Mouse (Mus musculus): ENCODE data around the gene Nepn. TPM values are rescaled to one million over a fixed set of nuclear protein-coding genes. Genes with fewer than 3 reads are reported as not detected.

Nepn gene
- total RNA-seq, 2 experiments from 2014 or later, result not detected

GRCm38 (mm10) chr10:52415020-52415419 is 26.2 kb downstream of the Nepn start:
- DNase-seq (ENCODE audit: extremely low spot score in 1 of 2, low spot score in 2 of 2), result no peak
- Histone ChIP-seq H3K27ac (no peak overlapping the region), H3K4me3 (no peak overlapping the region)
- no peak for TF ChIP-seq CTCF (IDR thresholded peaks at IDR 0.05)
- intact Hi-C loops (cut with DNase I), result loop anchor here (10.0 kb wide), 2 partner anchors 620 to 890 kb away; no protein-coding TSS in a partner anchor

- TF ChIP-seq CTCF (IDR thresholded peaks at IDR 0.05), result no peak
- no peak for DNase-seq (ENCODE audit: extremely low spot score in 1 of 2, low spot score in 2 of 2)
- intact Hi-C loops (cut with DNase I), result loop anchor here (2.0 to 10.0 kb wide), 3 partner anchors 274 to 888 kb away; partner anchors contain the start of gene Slc35f1
- Histone ChIP-seq H3K27ac (no peak overlapping the region; the same call in 1 of the 2 replicates), H3K4me3 (peak overlapping the region; percentile 43; the same call in 1 of the 2 replicates)
Observed at GRCm38 (mm10) chr10:52416458-52416857, 27.7 kb downstream of the Nepn start.

GRCm38 (mm10) chr10:52417299-52417997 is 28.7 kb downstream of the Nepn start, which contains the start of gene Nus1:
Nus1 (plus strand) TSS chr10:52417547.
- intact Hi-C loops (cut with DNase I), result loop anchor here (1.0 to 10.0 kb wide), 4 partner anchors 35 to 887 kb away; partner anchors contain the start of genes Gopc and Slc35f1
- H3K27ac ChIP-seq, result peak within 1 kb of the TSS; percentile 98
- peak; percentile 96 to 97 for DNase-seq (ENCODE audit: extremely low spot score in 1 of 2, low spot score in 2 of 2)
- H3K4me3 ChIP-seq, result peak within 1 kb of the TSS; percentile 93
- TF ChIP-seq CTCF (IDR thresholded peaks at IDR 0.05), result peak; percentile 95

- Histone ChIP-seq H3K4me3 (peak overlapping the region; percentile 93), H3K27ac (peak overlapping the region; percentile 98)
- intact Hi-C loops (cut with DNase I), result loop anchor here (1.0 to 10.0 kb wide), 4 partner anchors 36 to 887 kb away; partner anchors contain the start of genes Gopc and Slc35f1
- no peak for DNase-seq (ENCODE audit: extremely low spot score in 1 of 2, low spot score in 2 of 2)
- TF ChIP-seq CTCF (IDR thresholded peaks at IDR 0.05), result no peak
Observed at GRCm38 (mm10) chr10:52417998-52418860, 29.5 kb downstream of the Nepn start.

GRCm38 (mm10) chr10:52418931-52419330 is 30.2 kb downstream of the Nepn start:
- no peak for DNase-seq (ENCODE audit: extremely low spot score in 1 of 2, low spot score in 2 of 2)
- Histone ChIP-seq H3K4me3 (peak overlapping the region; percentile 93), H3K27ac (no peak overlapping the region)
- no peak for TF ChIP-seq CTCF (IDR thresholded peaks at IDR 0.05)
- intact Hi-C loops (cut with DNase I), result loop anchor here (10.0 kb wide), 2 partner anchors 624 to 886 kb away; no protein-coding TSS in a partner anchor

- no peak for TF ChIP-seq CTCF (IDR thresholded peaks at IDR 0.05)
- Histone ChIP-seq H3K4me3 (peak overlapping the region; percentile 93), H3K27ac (no peak overlapping the region)
- intact Hi-C loops (cut with DNase I), result loop anchor here (10.0 kb wide), 2 partner anchors 625 to 885 kb away; no protein-coding TSS in a partner anchor
- DNase-seq (ENCODE audit: extremely low spot score in 1 of 2, low spot score in 2 of 2), result no peak
Observed at GRCm38 (mm10) chr10:52419402-52419801, 30.6 kb downstream of the Nepn start.

GRCm38 (mm10) chr10:52420526-52420925 is 31.8 kb downstream of the Nepn start:
- no peak for DNase-seq (ENCODE audit: extremely low spot score in 1 of 2, low spot score in 2 of 2)
- TF ChIP-seq CTCF (IDR thresholded peaks at IDR 0.05), result no peak
- no peak overlapping the region for H3K27ac ChIP-seq
- no peak overlapping the region for H3K4me3 ChIP-seq
- intact Hi-C loops (cut with DNase I), result no loop called here

- TF ChIP-seq CTCF (IDR thresholded peaks at IDR 0.05), result no peak
- intact Hi-C loops (cut with DNase I), result no loop called here
Observed at GRCm38 (mm10) chr10:52421716-52422115, 32.9 kb downstream of the Nepn start.

GRCm38 (mm10) chr10:52423097-52423496 is 34.3 kb downstream of the Nepn start:
- peak; percentile 46 for TF ChIP-seq CTCF (IDR thresholded peaks at IDR 0.05)
- intact Hi-C loops (cut with DNase I), result no loop called here
- Histone ChIP-seq H3K4me3 (no peak overlapping the region), H3K27ac (no peak overlapping the region)
- DNase-seq (ENCODE audit: extremely low spot score in 1 of 2, low spot score in 2 of 2), result no peak

More at GRCm38 (mm10) chr10:52421716-52422115, 32.9 kb downstream of the Nepn start:
- Histone ChIP-seq H3K4me3 (no peak overlapping the region), H3K27ac (no peak overlapping the region)
- no peak for DNase-seq (ENCODE audit: extremely low spot score in 1 of 2, low spot score in 2 of 2)

GRCm38 (mm10) chr10:52426314-52426980 is 37.7 kb downstream of the Nepn start:
- Histone ChIP-seq H3K27ac (no peak overlapping the region), H3K4me3 (no peak overlapping the region)
- no peak for DNase-seq (ENCODE audit: extremely low spot score in 1 of 2, low spot score in 2 of 2)
- no peak for TF ChIP-seq CTCF (IDR thresholded peaks at IDR 0.05)
- intact Hi-C loops (cut with DNase I), result no loop called here
